Mouse (Mus musculus) small intestine, adult 2 months (tissue): ENCODE measurements at regions not wholly inside any gene's neighbourhood (a gene's known extent, or its start where the extent isn't known, plus 50 kb on each side); places are given as distances from the start of the nearest gene placed in this dataset.

Source experiments
- CTCF ChIP-seq: fragments of 200-500 bp; IDR thresholded peaks from 2 replicates; pipeline ENCODE4 v1.5.1; 2012; ENCODE audit warnings: low read depth, mild to moderate bottlenecking, control low read depth, inconsistent platforms, low read length, moderate library complexity, mixed read lengths; ENCODE audit not compliant: insufficient replicate concordance, insufficient read length; ENCODE audit errors: extremely low read depth
- POLR2A ChIP-seq: fragments of 200-500 bp; IDR thresholded peaks from 2 replicates; pipeline ENCODE4 v1.6.1; 2012; ENCODE audit warnings: low read depth, mild to moderate bottlenecking, control low read depth, inconsistent platforms, low read length, moderate library complexity

DNA sequence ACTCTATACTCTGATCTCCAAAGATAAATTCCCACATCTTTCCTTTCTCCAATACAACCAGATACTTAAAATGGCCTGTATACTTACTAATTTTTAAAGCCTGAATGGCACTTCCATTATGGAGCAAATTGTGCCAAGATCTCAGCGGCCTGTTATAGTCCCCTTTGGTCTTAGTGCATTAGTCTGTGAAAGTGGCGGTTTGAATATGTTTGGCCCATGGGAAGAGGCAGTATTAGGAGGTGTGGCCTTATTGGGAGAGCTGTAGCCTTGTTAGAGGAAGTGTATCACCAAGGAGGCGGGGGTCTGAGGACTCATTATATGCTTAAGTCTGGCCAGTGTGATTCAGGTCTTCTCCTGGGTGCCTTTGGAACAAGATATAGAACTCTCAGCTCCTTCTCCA, 127.3 kb downstream of the Diras2 start:
- no peak for TF ChIP-seq CTCF
- TF ChIP-seq POLR2A = no peak
